Mouse (Mus musculus) erythroid progenitor cell, adult 5-6 weeks (primary cell): ENCODE results near the gene Klk1b24. TPM values are rescaled to one million over a fixed set of nuclear protein-coding genes. Genes with fewer than 3 reads are reported as not detected.
"Not testable (repeated sequence)": the region's sequence is repeated elsewhere in the genome, so short reads cannot be mapped to it uniquely, and the experiment has no call there.

Experiments used
- ATAC-seq: replicated peaks from 2 replicates; pipeline ENCODE4 v1.8.0; 2016; ENCODE audit warnings: moderate number of reproducible peaks, mild to moderate bottlenecking, moderate TSS enrichment, inconsistent platforms; ENCODE audit not compliant: poor library complexity, low FRiP score, severe bottlenecking
- total RNA-seq, 2 experiments: library from RNA; stranded (forward) in 1 of 2; stranded (reverse) in 1 of 2; fragments of 150-400 nt in 1 of 2; fragments of 186-747, 209-891 nt in 1 of 2; gene quantifications; 2 replicates each; pipeline versions ENCODE4 v1.2.3 to v1.2.4; 2015 to 2017; ENCODE audit warnings: low replicate concordance in 2 of 2

Gene Klk1b24
- total RNA-seq (2015; ENCODE audit: low replicate concordance) (not detected in 2 replicates), total RNA-seq (2017; ENCODE audit: low replicate concordance) (not detected in 2 replicates)

- not testable (repeated sequence) for ATAC-seq
Measured at GRCm38 (mm10) chr7:44187936-44188335, at the start of gene Klk1b24. Klk1b24 (plus strand) TSS chr7:44188236.

- ATAC-seq, result no peak
Measured at GRCm38 (mm10) chr7:44179299-44180045, 8.6 kb upstream of the Klk1b24 start.

- not testable (repeated sequence) for ATAC-seq
Measured at GRCm38 (mm10) chr7:44186516-44186915, 1.5 kb upstream of the Klk1b24 start.

- ATAC-seq, result not testable (repeated sequence)
Measured at GRCm38 (mm10) chr7:44193466-44193865, 5.4 kb downstream of the Klk1b24 start.

GRCm38 (mm10) chr7:44197891-44198290 is 9.9 kb downstream of the Klk1b24 start, which contains the start of gene Klk1b3:
Klk1b3 (plus strand) TSS chr7:44198191.
- ATAC-seq, result no peak

- ATAC-seq, result not testable (repeated sequence)
Measured at GRCm38 (mm10) chr7:44207135-44207534, 19.1 kb downstream of the Klk1b24 start, which contains the start of gene Klk1b4. Klk1b4 (plus strand) TSS chr7:44207435.

- ATAC-seq, result no peak
Measured at GRCm38 (mm10) chr7:44208307-44208706, 20.3 kb downstream of the Klk1b24 start.

GRCm38 (mm10) chr7:44215645-44216044 is 27.6 kb downstream of the Klk1b24 start, which contains the start of gene Klk1b5:
Klk1b5 (plus strand) TSS chr7:44215945.
- ATAC-seq, result no peak

GRCm38 (mm10) chr7:44221601-44222000 is 33.6 kb downstream of the Klk1b24 start:
- ATAC-seq, result 0 out of 2 replicates have a peak, but pooled peaks have one; percentile 49

- not testable (repeated sequence) for ATAC-seq
Measured at GRCm38 (mm10) chr7:44222335-44222734, 34.3 kb downstream of the Klk1b24 start.

- ATAC-seq, result no peak
Measured at GRCm38 (mm10) chr7:44225076-44225475, 37.0 kb downstream of the Klk1b24 start, which contains the start of gene Klk1. Klk1 (plus strand) TSS chr7:44225360.

GRCm38 (mm10) chr7:44235909-44236308 is 47.9 kb downstream of the Klk1b24 start, which contains the start of gene Gm36864:
Gm36864 (plus strand) TSS chr7:44236177.
- no peak for ATAC-seq

- ATAC-seq, result no peak
Measured at GRCm38 (mm10) chr7:44239913-44240312, 51.9 kb downstream of the Klk1b24 start.

GRCm38 (mm10) chr7:44240712-44241111 is 52.7 kb downstream of the Klk1b24 start:
- no peak for ATAC-seq

- no peak for ATAC-seq
Measured at GRCm38 (mm10) chr7:44241163-44241562, 53.1 kb downstream of the Klk1b24 start.

Other genes starting within 250 kb of the Klk1b24 start
- gene Klk1b8, start 237.6 kb upstream of the Klk1b24 start, total RNA-seq (2015; ENCODE audit: low replicate concordance), result not detected in 2 replicates
- gene Klk1b8, start 237.6 kb upstream of the Klk1b24 start, total RNA-seq (2017; ENCODE audit: low replicate concordance), result not detected in 2 replicates
- gene Klk1b1, start 221.5 kb upstream of the Klk1b24 start, total RNA-seq (2015; ENCODE audit: low replicate concordance), result not detected in 2 replicates
- not detected in 2 replicates for gene Klk1b1, start 221.5 kb upstream of the Klk1b24 start, total RNA-seq (2017; ENCODE audit: low replicate concordance)
- not detected in 2 replicates for gene Klk1b9, start 212.2 kb upstream of the Klk1b24 start, total RNA-seq (2015; ENCODE audit: low replicate concordance)
- gene Klk1b9, start 212.2 kb upstream of the Klk1b24 start, total RNA-seq (2017; ENCODE audit: low replicate concordance), result not detected in 2 replicates
- gene Klk1b11, start 192.4 kb upstream of the Klk1b24 start, total RNA-seq (2015; ENCODE audit: low replicate concordance), result not detected in 2 replicates
- gene Klk1b11, start 192.4 kb upstream of the Klk1b24 start, total RNA-seq (2017; ENCODE audit: low replicate concordance), result not detected in 2 replicates
- not detected in 2 replicates for gene Klk1b26, start 176.1 kb upstream of the Klk1b24 start, total RNA-seq (2015; ENCODE audit: low replicate concordance)
- not detected in 2 replicates for gene Klk1b26, start 176.1 kb upstream of the Klk1b24 start, total RNA-seq (2017; ENCODE audit: low replicate concordance)
- not detected in 2 replicates for gene Klk1b27, start 135.9 kb upstream of the Klk1b24 start, total RNA-seq (2015; ENCODE audit: low replicate concordance)
- gene Klk1b27, start 135.9 kb upstream of the Klk1b24 start, total RNA-seq (2017; ENCODE audit: low replicate concordance), result not detected in 2 replicates
- not detected in 2 replicates for gene Klk1b21, start 85.9 kb upstream of the Klk1b24 start, total RNA-seq (2015; ENCODE audit: low replicate concordance)
- not detected in 2 replicates for gene Klk1b21, start 85.9 kb upstream of the Klk1b24 start, total RNA-seq (2017; ENCODE audit: low replicate concordance)
- not detected in 2 replicates for gene Klk1b22, start 75.6 kb upstream of the Klk1b24 start, total RNA-seq (2015; ENCODE audit: low replicate concordance)
- gene Klk1b22, start 75.6 kb upstream of the Klk1b24 start, total RNA-seq (2017; ENCODE audit: low replicate concordance), result not detected in 2 replicates
- gene Klk1b16, start 51.5 kb upstream of the Klk1b24 start, total RNA-seq (2015; ENCODE audit: low replicate concordance), result not detected in 2 replicates
- not detected in 2 replicates for gene Klk1b16, start 51.5 kb upstream of the Klk1b24 start, total RNA-seq (2017; ENCODE audit: low replicate concordance)
- gene Klk1b3, start 10.0 kb downstream of the Klk1b24 start, total RNA-seq (2015; ENCODE audit: low replicate concordance), result not detected in 2 replicates
- not detected in 2 replicates for gene Klk1b3, start 10.0 kb downstream of the Klk1b24 start, total RNA-seq (2017; ENCODE audit: low replicate concordance)
- gene Klk1b4, start 19.2 kb downstream of the Klk1b24 start, total RNA-seq (2015; ENCODE audit: low replicate concordance), result not detected in 2 replicates
- not detected in 2 replicates for gene Klk1b4, start 19.2 kb downstream of the Klk1b24 start, total RNA-seq (2017; ENCODE audit: low replicate concordance)
- not detected in 2 replicates for gene Klk1b5, start 27.7 kb downstream of the Klk1b24 start, total RNA-seq (2015; ENCODE audit: low replicate concordance)
- not detected in 2 replicates for gene Klk1b5, start 27.7 kb downstream of the Klk1b24 start, total RNA-seq (2017; ENCODE audit: low replicate concordance)
- gene Klk1, start 37.1 kb downstream of the Klk1b24 start, total RNA-seq (2015; ENCODE audit: low replicate concordance), result not detected in 2 replicates
- not detected in 2 replicates for gene Klk1, start 37.1 kb downstream of the Klk1b24 start, total RNA-seq (2017; ENCODE audit: low replicate concordance)
- gene Gm36864, start 47.9 kb downstream of the Klk1b24 start, total RNA-seq (2015; ENCODE audit: low replicate concordance), result not detected in 2 replicates
- gene Gm36864, start 47.9 kb downstream of the Klk1b24 start, total RNA-seq (2017; ENCODE audit: low replicate concordance), result not detected in 2 replicates
- gene 1700028J19Rik, start 58.5 kb downstream of the Klk1b24 start, total RNA-seq (2015; ENCODE audit: low replicate concordance), result not detected in 2 replicates
- 0.90 and 2.2 TPM in 2 replicates for gene 1700028J19Rik, start 58.5 kb downstream of the Klk1b24 start, total RNA-seq (2017; ENCODE audit: low replicate concordance)
- 16.6 and 17.6 TPM in 2 replicates for gene 2410002F23Rik, start 58.5 kb downstream of the Klk1b24 start, total RNA-seq (2015; ENCODE audit: low replicate concordance)
- gene 2410002F23Rik, start 58.5 kb downstream of the Klk1b24 start, total RNA-seq (2017; ENCODE audit: low replicate concordance), result 9.2 and 11.4 TPM in 2 replicates
- gene Acp4, start 69.1 kb downstream of the Klk1b24 start, total RNA-seq (2015; ENCODE audit: low replicate concordance), result not detected in 2 replicates
- not detected in 2 replicates for gene Acp4, start 69.1 kb downstream of the Klk1b24 start, total RNA-seq (2017; ENCODE audit: low replicate concordance)
- gene Gm15517, start 73.2 kb downstream of the Klk1b24 start, total RNA-seq (2015; ENCODE audit: low replicate concordance), result not detected in 2 replicates
- not detected in 2 replicates for gene Gm15517, start 73.2 kb downstream of the Klk1b24 start, total RNA-seq (2017; ENCODE audit: low replicate concordance)
- 2.5 TPM in 1 of 2 replicates, not detected in the other for gene Clec11a, start 118.7 kb downstream of the Klk1b24 start, total RNA-seq (2015; ENCODE audit: low replicate concordance)
- gene Clec11a, start 118.7 kb downstream of the Klk1b24 start, total RNA-seq (2017; ENCODE audit: low replicate concordance), result not detected in 2 replicates
- gene Shank1, start 122.0 kb downstream of the Klk1b24 start, total RNA-seq (2015; ENCODE audit: low replicate concordance), result not detected in 2 replicates
- under 0.01 and 0.23 TPM in 2 replicates for gene Shank1, start 122.0 kb downstream of the Klk1b24 start, total RNA-seq (2017; ENCODE audit: low replicate concordance)
- gene Syt3, start 195.9 kb downstream of the Klk1b24 start, total RNA-seq (2015; ENCODE audit: low replicate concordance), result not detected in 2 replicates
- gene Syt3, start 195.9 kb downstream of the Klk1b24 start, total RNA-seq (2017; ENCODE audit: low replicate concordance), result not detected in 2 replicates
- not detected in 2 replicates for gene 1700008O03Rik, start 197.6 kb downstream of the Klk1b24 start, total RNA-seq (2015; ENCODE audit: low replicate concordance)
- not detected in 2 replicates for gene 1700008O03Rik, start 197.6 kb downstream of the Klk1b24 start, total RNA-seq (2017; ENCODE audit: low replicate concordance)
- gene Lrrc4b, start 240.8 kb downstream of the Klk1b24 start, total RNA-seq (2015; ENCODE audit: low replicate concordance), result not detected in 2 replicates
- gene Lrrc4b, start 240.8 kb downstream of the Klk1b24 start, total RNA-seq (2017; ENCODE audit: low replicate concordance), result not detected in 2 replicates